Mouse (Mus musculus) megakaryocyte progenitor cell, adult 5-6 weeks (primary cell): ENCODE data around the gene Foxj3. TPM values are rescaled to one million over a fixed set of nuclear protein-coding genes. Genes with fewer than 3 reads are reported as not detected.

Experiments used
- ATAC-seq: replicated peaks from 2 replicates; pipeline ENCODE4 v1.8.0; 2016; ENCODE audit warnings: mild to moderate bottlenecking, moderate TSS enrichment, inconsistent platforms; ENCODE audit not compliant: poor library complexity
- total RNA-seq, 2 experiments: library from RNA; stranded (forward) in 1 of 2; stranded (reverse) in 1 of 2; fragments of 157-497, 149-512 nt in 1 of 2; fragments of 200-1000 nt in 1 of 2; gene quantifications; 2 replicates each; pipeline versions ENCODE4 v1.2.3 to v1.2.4; 2015 to 2017

The Foxj3 gene
- total RNA-seq (2015) (26.5 and 45.1 TPM in 2 replicates), total RNA-seq (2017) (12.0 and 32.4 TPM in 2 replicates)

GRCm38 (mm10) chr4:119536615-119537014 is at the start of gene Foxj3:
Foxj3 (plus strand) TSS chr4:119537004.
- peak; percentile 23; the same call in 1 of the 2 replicates for ATAC-seq

- ATAC-seq, result no peak
Observed at GRCm38 (mm10) chr4:119489666-119490065, 47.1 kb upstream of the Foxj3 start.

- ATAC-seq, result peak; percentile 51; the same call in 1 of the 2 replicates
Observed at GRCm38 (mm10) chr4:119490806-119491205, 46.0 kb upstream of the Foxj3 start.

- peak; percentile 84 for ATAC-seq
Observed at GRCm38 (mm10) chr4:119492291-119492932, 44.4 kb upstream of the Foxj3 start, which contains the start of gene Rimkla. Rimkla (minus strand) TSS chr4:119492628.

- ATAC-seq, result no peak
Observed at GRCm38 (mm10) chr4:119492933-119493327, 43.9 kb upstream of the Foxj3 start.

GRCm38 (mm10) chr4:119498319-119498848 is 38.4 kb upstream of the Foxj3 start:
- no peak for ATAC-seq

- no peak for ATAC-seq
Observed at GRCm38 (mm10) chr4:119511591-119511990, 25.2 kb upstream of the Foxj3 start.

- no peak for ATAC-seq
Observed at GRCm38 (mm10) chr4:119512731-119513141, 24.1 kb upstream of the Foxj3 start.

- no peak for ATAC-seq
Observed at GRCm38 (mm10) chr4:119523575-119523974, 13.2 kb upstream of the Foxj3 start.

GRCm38 (mm10) chr4:119524010-119524409 is 12.8 kb upstream of the Foxj3 start:
- ATAC-seq, result no peak

- ATAC-seq, result no peak
Observed at GRCm38 (mm10) chr4:119524466-119524865, 12.3 kb upstream of the Foxj3 start.

GRCm38 (mm10) chr4:119526329-119526845 is 10.4 kb upstream of the Foxj3 start:
- peak; percentile 11; the same call in 1 of the 2 replicates for ATAC-seq

GRCm38 (mm10) chr4:119531813-119532212 is 5.0 kb upstream of the Foxj3 start:
- ATAC-seq, result 0 out of 2 replicates have a peak, but pooled peaks have one; percentile 29

GRCm38 (mm10) chr4:119535103-119535502 is 1.7 kb upstream of the Foxj3 start:
- no peak for ATAC-seq

GRCm38 (mm10) chr4:119537436-119537835 is 632 bp downstream of the Foxj3 start:
- ATAC-seq, result no peak

- ATAC-seq, result peak; percentile 92
Observed at GRCm38 (mm10) chr4:119539031-119539824, 2.4 kb downstream of the Foxj3 start, which contains the start of gene Frg2f1. Frg2f1 (minus strand) TSS chr4:119539529.

- ATAC-seq, result peak; percentile 47
Observed at GRCm38 (mm10) chr4:119539836-119540532, 3.2 kb downstream of the Foxj3 start.

GRCm38 (mm10) chr4:119540533-119540890 is 3.7 kb downstream of the Foxj3 start:
- no peak for ATAC-seq

GRCm38 (mm10) chr4:119550864-119551263 is 14.1 kb downstream of the Foxj3 start:
- no peak for ATAC-seq

GRCm38 (mm10) chr4:119555466-119555865 is 18.7 kb downstream of the Foxj3 start:
- ATAC-seq, result no peak

- ATAC-seq, result no peak
Observed at GRCm38 (mm10) chr4:119563136-119563535, 26.3 kb downstream of the Foxj3 start.
